30 mouse cellular contexts compared by ENCODE assay signal in genomic region chr19:12540727-12541126, GRCm38 (mm10). TPM values are rescaled to one million over a fixed set of nuclear protein-coding genes. Genes with fewer than 3 reads are reported as not detected.
DNase-seq lines count a peak whose midpoint lies in the region; ATAC-seq and TF ChIP-seq lines count a peak whose summit lies in the region.
"Had no signal": no experiment of that assay in that cellular context is flagged by ENCODE, and none has a peak within 500 bp of the region (broad histone marks: within the 10 kb centered on the region; RNA-seq: fewer than 3 reads in every experiment).

No protein-coding gene starts in this region.

- no peaks in the 10 kb centered on the region for H3K36me3 ChIP-seq in spleen, adult 2 months (ENCODE audit: control insufficient read depth, insufficient read depth, low read length)
- H3K36me3 ChIP-seq in CH12.LX (replicated peaks in 1 of 2; ENCODE audit: control insufficient read depth in 1 of 2, insufficient read depth in 1 of 2, low read length in 1 of 2) = no peaks in the 10 kb centered on the region
- H3K36me3 ChIP-seq in splenic B cell, adult 2 months (ENCODE audit: control insufficient read depth, insufficient read depth, low read length, poor library complexity, severe bottlenecking) = no peaks in the 10 kb centered on the region
- H3K36me3 ChIP-seq in forebrain, embryonic 13.5 days (ENCODE audit: poor library complexity, severe bottlenecking) = no peaks in the 10 kb centered on the region
- H3K36me3 ChIP-seq: embryonic facial prominence, embryonic 12.5 days; embryonic facial prominence, embryonic 15.5 days; forebrain, embryonic 15.5 days; G1E; heart, embryonic 10.5 days; heart, embryonic 13.5 days; hindbrain, embryonic 12.5 days; hindbrain, embryonic 15.5 days had no signal

- H3K4me2 ChIP-seq in CH12.LX (ENCODE audit: insufficient read depth, low read depth, poor library complexity, severe bottlenecking) = peak overlapping the region; percentile 29
- no peak overlapping the region for H3K4me2 ChIP-seq in forebrain, embryonic 13.5 days
- H3K4me2 ChIP-seq: embryonic facial prominence, embryonic 12.5 days; embryonic facial prominence, embryonic 15.5 days; forebrain, embryonic 15.5 days; heart, embryonic 13.5 days; hindbrain, embryonic 12.5 days; hindbrain, embryonic 15.5 days had no signal

- peak overlapping the region; percentile 31; the same call in 1 of the 2 replicates for H3K4me3 ChIP-seq in spleen, adult 2 months (ENCODE audit: extremely low read depth, insufficient read depth, insufficient read length)
- H3K4me3 ChIP-seq in CH12.LX (replicated peaks in 1 of 3; ENCODE audit: low read depth in 2 of 3, low read length in 2 of 3, poor library complexity in 1 of 3) = peak overlapping the region in 2 of 3 experiments; percentile 3 to 24
- no peak overlapping the region for H3K4me3 ChIP-seq in forebrain, embryonic 13.5 days
- H3K4me3 ChIP-seq: embryonic facial prominence, embryonic 12.5 days; embryonic facial prominence, embryonic 15.5 days; forebrain, embryonic 15.5 days; heart, adult 2 months; heart, embryonic 10.5 days; heart, embryonic 13.5 days; hindbrain, embryonic 12.5 days; hindbrain, embryonic 15.5 days had no signal

- peak overlapping the region; percentile 97 for H3K27ac ChIP-seq in spleen, adult 2 months (ENCODE audit: insufficient read depth, low read length)
- H3K27ac ChIP-seq in CH12.LX (ENCODE audit: insufficient read depth, low read depth) = no peak overlapping the region
- no peak overlapping the region for H3K27ac ChIP-seq in forebrain, embryonic 13.5 days
- H3K27ac ChIP-seq: embryonic facial prominence, embryonic 12.5 days; embryonic facial prominence, embryonic 15.5 days; forebrain, embryonic 15.5 days; heart, adult 2 months; heart, embryonic 10.5 days; heart, embryonic 13.5 days; hindbrain, embryonic 12.5 days; hindbrain, embryonic 15.5 days had no signal

- TF ChIP-seq RAD21 in CH12.LX (IDR thresholded peaks at IDR 0.05; ENCODE audit: low read depth, low read length) = no peak

- no peak; the same call in 1 of the 2 replicates for TF ChIP-seq EP300 in CH12.LX (IDR thresholded peaks at IDR 0.05; ENCODE audit: low read length)

- H3K9ac ChIP-seq in CH12.LX (ENCODE audit: insufficient read depth, low read depth) = peak overlapping the region; percentile 48; the same call in 1 of the 2 replicates
- H3K9ac ChIP-seq in forebrain, embryonic 13.5 days = no peak overlapping the region
- H3K9ac ChIP-seq: embryonic facial prominence, embryonic 12.5 days; embryonic facial prominence, embryonic 15.5 days; forebrain, embryonic 15.5 days; heart, embryonic 13.5 days; hindbrain, embryonic 12.5 days; hindbrain, embryonic 15.5 days had no signal

- ATAC-seq in granulocyte monocyte progenitor cell, adult 5-6 weeks (replicated peaks; ENCODE audit: poor library complexity, severe bottlenecking) = peak; percentile 59
- ATAC-seq in forebrain, embryonic 13.5 days = no peak
- ATAC-seq: forebrain, embryonic 15.5 days had no signal

- H3K9me3 ChIP-seq in CH12.LX (replicated peaks; ENCODE audit: low read length) = peaks cover 3% of the 10 kb centered on the region
- H3K9me3 ChIP-seq in forebrain, embryonic 13.5 days (replicated peaks) = no peaks in the 10 kb centered on the region
- H3K9me3 ChIP-seq: embryonic facial prominence, embryonic 12.5 days; embryonic facial prominence, embryonic 15.5 days; forebrain, embryonic 15.5 days; hindbrain, embryonic 12.5 days; hindbrain, embryonic 15.5 days had no signal

- dilution Hi-C loops in CH12.LX (cut with MboI; ENCODE audit: extremely low pct_ligation_motif_present, extremely low pct_unique_long_range_greater_than_20kb, low sequenced_read_pairs) = no loop called here

- H3K27me3 ChIP-seq in spleen, adult 2 months (ENCODE audit: control insufficient read depth, insufficient read depth, low read length) = no peaks in the 10 kb centered on the region
- no peaks in the 10 kb centered on the region for H3K27me3 ChIP-seq in CH12.LX (replicated peaks)
- no peaks in the 10 kb centered on the region for H3K27me3 ChIP-seq in splenic B cell, adult 2 months (ENCODE audit: control insufficient read depth, insufficient read depth, low read length, poor library complexity, severe bottlenecking)
- H3K27me3 ChIP-seq in forebrain, embryonic 13.5 days = no peaks in the 10 kb centered on the region
- H3K27me3 ChIP-seq: embryonic facial prominence, embryonic 12.5 days; embryonic facial prominence, embryonic 15.5 days; forebrain, embryonic 15.5 days; heart, embryonic 13.5 days; hindbrain, embryonic 12.5 days; hindbrain, embryonic 15.5 days had no signal

- TF ChIP-seq CTCF in spleen, adult 2 months (IDR thresholded peaks at IDR 0.05; ENCODE audit: extremely low read depth, insufficient read depth, insufficient read length, insufficient replicate concordance) = no peak
- no peak for TF ChIP-seq CTCF in CH12.LX (conservative IDR thresholded peaks at IDR 0.05 in 1 of 2, IDR thresholded peaks at IDR 0.05 in 1 of 2; ENCODE audit: low read depth in 2 of 2, low read length in 2 of 2)

- in situ Hi-C loops in CH12.LX (cut with MboI; ENCODE audit: low pct_ligation_motif_present, low pct_unique_long_range_greater_than_20kb, low sequenced_read_pairs) = no loop called here

- TF ChIP-seq POLR2A in spleen, adult 2 months (IDR thresholded peaks at IDR 0.05; ENCODE audit: low read depth, low read length) = no peak
- no peak for TF ChIP-seq POLR2A in CH12.LX (IDR thresholded peaks at IDR 0.05; ENCODE audit: low read depth, low read length)

- peaks cover 10% of the 10 kb centered on the region for H3K4me1 ChIP-seq in spleen, adult 2 months (ENCODE audit: control insufficient read depth, insufficient read depth, insufficient read length)
- H3K4me1 ChIP-seq in CH12.LX (ENCODE audit: control insufficient read depth in 1 of 2, insufficient read depth in 2 of 2) = peaks cover 4 to 23% of the 10 kb centered on the region in 2 experiments; a peak in 3 of 4 replicates
- no peaks in the 10 kb centered on the region for H3K4me1 ChIP-seq in forebrain, embryonic 13.5 days
- H3K4me1 ChIP-seq: embryonic facial prominence, embryonic 12.5 days; embryonic facial prominence, embryonic 15.5 days; forebrain, embryonic 15.5 days; heart, embryonic 10.5 days; heart, embryonic 13.5 days; hindbrain, embryonic 12.5 days; hindbrain, embryonic 15.5 days had no signal

- 17% methylated on average over 3 of the region's 3 CpGs for WGBS in spleen, adult 2 months
- 64% methylated on average over 3 of the region's 3 CpGs for WGBS in forebrain, embryonic 13.5 days

- intact Hi-C loops in heart, postnatal 36 days (cut with DNase I) = no loop called here

- DNase-seq in spleen, adult 2 months (ENCODE audit: low read depth in 1 of 2, low spot score in 2 of 2) = no peak
- no peak for DNase-seq in spleen, adult 12 weeks (ENCODE audit: low spot score)
- DNase-seq in CH12.LX (ENCODE audit: extremely low read depth) = no peak
- peak; percentile 45 for DNase-seq in splenic B cell, adult 2 months (ENCODE audit: low read depth, low spot score)
- DNase-seq in heart, postnatal 36 days = no peak
- DNase-seq: adrenal gland, adult 2 months; adrenal gland, postnatal 14 days; B cell, adult 2 months; cerebellum, adult 11 months; cerebellum, adult 2 months; cerebellum, adult 9-11 months; cerebellum, postnatal 25 days; gastrocnemius, postnatal 25 days; heart, adult 2 months; heart, postnatal 14 days had no signal

- H3K79me2 ChIP-seq in CH12.LX (replicated peaks; ENCODE audit: control insufficient read depth, extremely low read depth, insufficient read depth, poor library complexity, severe bottlenecking) = no peaks in the 10 kb centered on the region

TF ChIP-seq in CH12.LX, 34 proteins besides CTCF, POLR2A, EP300 and RAD21:
- peak; percentile 55; the same call in 1 of the 2 replicates for TF ChIP-seq CHD2 (IDR thresholded peaks at IDR 0.05; ENCODE audit: low read length)
- TF ChIP-seq PAX5 (IDR thresholded peaks at IDR 0.05; ENCODE audit: low read length) = no peak
- no peak for TF ChIP-seq MYC (IDR thresholded peaks at IDR 0.05; ENCODE audit: low read depth, low read length)

RNA-seq across cellular contexts. Expression of gene Fam111a, which starts 4.8 kb away (rescaled TPM):
- 4.9 and 6.4 TPM in 2 replicates for polyA plus RNA-seq in spleen, adult 2 months (2012; rRNA removed)
- total RNA-seq in CH12.LX (2012; rRNA removed) = 47.6 and 53.6 TPM in 2 replicates
- 92.6 and 110 TPM in 2 replicates for total RNA-seq in CH12.LX (2014; rRNA removed)
- 102 and 103 TPM in 2 replicates for polyA plus RNA-seq in CH12.LX (2012; ENCODE audit: insufficient read length, low read depth)
- 156 and 158 TPM in 2 replicates for total RNA-seq in granulocyte monocyte progenitor cell, adult 5-6 weeks (2014; fragmentation: Nextera tagmentation)
- 230 and 279 TPM in 2 replicates for total RNA-seq in granulocyte monocyte progenitor cell, adult 5-6 weeks (2017)
- total RNA-seq in heart, postnatal 36 days (2021) = 1 to 10 TPM; 5.9 to 6.9 TPM
- 12.4 and 13.4 TPM in 2 replicates for polyA plus RNA-seq in forebrain, embryonic 13.5 days (2015; fragmentation: Nextera tagmentation; extraction: Ambion mirVana)

RNA-seq across cellular contexts. Expression of gene Dtx4, which starts 39.5 kb away (rescaled TPM):
- 4.3 TPM in 2 replicates for polyA plus RNA-seq in spleen, adult 2 months (2012; rRNA removed)
- total RNA-seq in CH12.LX (2012; rRNA removed) (19.2 and 21.2 TPM in 2 replicates), CH12.LX (2014; rRNA removed) (15.6 and 16.4 TPM in 2 replicates)
- 28.7 and 30.5 TPM in 2 replicates for polyA plus RNA-seq in CH12.LX (2012; ENCODE audit: insufficient read length, low read depth)
- 48.3 and 48.4 TPM in 2 replicates for total RNA-seq in granulocyte monocyte progenitor cell, adult 5-6 weeks (2014; fragmentation: Nextera tagmentation)
- total RNA-seq in granulocyte monocyte progenitor cell, adult 5-6 weeks (2017) = 38.7 and 47.3 TPM in 2 replicates
- total RNA-seq in heart, postnatal 36 days (2021) = 1 to 10 TPM; 6.4 to 7.8 TPM
- 16.9 and 20.0 TPM in 2 replicates for polyA plus RNA-seq in forebrain, embryonic 13.5 days (2015; fragmentation: Nextera tagmentation; extraction: Ambion mirVana)
- polyA plus RNA-seq: G1E had no signal

RNA-seq across cellular contexts. Expression of gene Gm4952, which starts 59.0 kb away (rescaled TPM):
- not detected in 2 replicates for polyA plus RNA-seq in spleen, adult 2 months (2012; rRNA removed)
- 0.13 and 0.17 TPM in 2 replicates for total RNA-seq in CH12.LX (2012; rRNA removed)
- total RNA-seq in CH12.LX (2014; rRNA removed) = 0.26 TPM in 1 of 2 replicates, not detected in the other
- polyA plus RNA-seq in CH12.LX (2012; ENCODE audit: insufficient read length, low read depth) = not detected in 2 replicates
- not detected in 2 replicates for total RNA-seq in granulocyte monocyte progenitor cell, adult 5-6 weeks (2014; fragmentation: Nextera tagmentation)
- total RNA-seq in granulocyte monocyte progenitor cell, adult 5-6 weeks (2017) = not detected in 2 replicates
- not detected for total RNA-seq in heart, postnatal 36 days (2021)
- polyA plus RNA-seq in forebrain, embryonic 13.5 days (2015; fragmentation: Nextera tagmentation; extraction: Ambion mirVana) = not detected in 2 replicates
- total RNA-seq: common myeloid progenitor, adult 5-6 weeks; gastrocnemius, adult 8-10 months; gastrocnemius, postnatal 25 days; heart, adult 2 months; heart, postnatal 14 days; hematopoietic stem cell, adult 5-6 weeks had no signal
- polyA plus RNA-seq: adrenal gland, adult 2 months; embryonic facial prominence, embryonic 15.5 days; forebrain, embryonic 11.5 days; forebrain, embryonic 15.5 days; G1E; heart, adult 2 months; heart, embryonic 16.5 days; hindbrain, embryonic 12.5 days had no signal

Comparison
In these comparisons a context has a peak if more than half of its experiments do, and no peak if none do; other contexts are left out.
1. RNA of gene Fam111a, which starts 4.8 kb away (total RNA-seq): 156 to 279 TPM in granulocyte monocyte progenitor cell, adult 5-6 weeks and 47.6 to 110 TPM in CH12.LX; 5.9 to 6.9 TPM in heart, postnatal 36 days; every median in the first group is over 4 times any median in the second.